Mouse (Mus musculus) naive thymus-derived CD4-positive, alpha-beta T cell, adult 2 months (primary cell): ENCODE results near the gene Pced1b.
"Not testable (repeated sequence)": the region's sequence is repeated elsewhere in the genome, so short reads cannot be mapped to it uniquely, and the experiment has no call there.

ENCODE experiments used
- DNase-seq: peaks from one replicate; pipeline ENCODE4 v3.0.0-alpha.2; 2011; ENCODE audit warnings: low read depth

Gene Pced1b

DNA sequence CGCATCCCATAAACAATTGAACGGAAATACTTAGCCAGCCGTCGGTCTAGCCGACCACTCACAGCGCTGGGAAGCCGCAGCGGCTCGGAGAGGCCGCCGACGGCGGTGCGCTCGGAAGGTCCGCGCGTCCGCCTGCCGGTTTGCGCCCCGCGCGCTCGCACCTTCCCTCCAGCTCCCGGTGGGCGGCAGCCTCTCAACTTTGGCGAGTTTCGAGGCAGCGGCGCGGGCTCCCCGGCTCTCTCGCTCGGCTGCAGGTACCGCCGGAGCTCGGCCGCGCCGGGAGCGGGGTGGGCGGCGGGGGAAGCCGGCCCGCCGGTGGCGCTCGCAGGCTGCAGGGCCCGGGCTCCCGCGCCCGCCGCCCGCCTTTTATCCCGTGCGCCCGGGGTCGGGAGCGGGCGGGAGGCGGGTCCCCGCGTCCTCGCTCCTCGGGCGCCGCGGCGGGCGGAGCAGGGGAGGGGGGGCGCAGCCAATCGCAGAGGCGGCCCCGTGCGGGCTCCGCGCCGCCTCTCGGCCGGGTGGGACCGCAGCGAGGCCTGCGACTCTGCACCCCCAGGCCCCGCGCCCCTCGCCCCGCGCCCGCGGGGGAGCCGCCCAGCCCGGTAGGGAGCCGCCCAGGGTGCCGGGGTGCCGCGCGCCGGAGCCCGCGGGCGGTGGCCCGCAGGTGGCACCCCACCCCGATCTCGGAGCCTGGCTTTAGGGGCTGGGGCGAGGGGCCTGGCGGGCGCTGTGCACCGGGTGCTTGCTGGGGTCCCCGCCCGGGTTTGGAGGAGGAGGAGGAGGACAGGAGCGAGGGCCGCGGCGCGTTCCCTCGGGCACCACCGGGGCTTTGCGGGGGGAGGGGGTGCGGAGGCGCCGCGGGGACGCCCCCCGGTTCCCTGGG, at the start of gene Pced1b, which contains the start of gene Amigo2:
Gene Pced1b (plus strand): TSS at position 197 of the 880 bp plus-strand sequence.
Gene Amigo2 (minus strand): TSS at position 377 of the 880 bp plus-strand sequence.
- DNase-seq, result peak; percentile 59

DNA sequence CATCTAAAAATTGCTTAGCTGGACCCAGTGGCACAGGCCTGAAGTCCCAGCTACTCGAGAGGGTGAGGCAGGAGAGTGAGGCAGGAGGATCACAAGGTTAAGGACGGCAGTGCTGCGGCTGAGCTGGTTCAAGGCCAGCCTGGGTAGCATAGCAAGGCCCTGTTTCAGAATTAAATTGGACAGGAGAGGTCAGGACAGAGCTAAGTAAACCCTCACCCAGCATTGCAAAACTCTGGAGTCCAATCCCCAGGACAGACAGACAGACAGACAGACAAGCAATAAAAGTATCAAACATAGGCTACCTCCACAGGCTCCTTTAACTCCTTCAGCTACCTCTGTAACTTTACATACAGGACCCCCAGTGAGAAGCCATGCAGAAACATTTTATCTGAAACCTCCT, 42.0 kb upstream of the Pced1b start:
- DNase-seq, result no peak

GRCm38 (mm10) chr15:97205776-97206175, 41.1 kb upstream of the Pced1b start:
- no peak for DNase-seq

DNA sequence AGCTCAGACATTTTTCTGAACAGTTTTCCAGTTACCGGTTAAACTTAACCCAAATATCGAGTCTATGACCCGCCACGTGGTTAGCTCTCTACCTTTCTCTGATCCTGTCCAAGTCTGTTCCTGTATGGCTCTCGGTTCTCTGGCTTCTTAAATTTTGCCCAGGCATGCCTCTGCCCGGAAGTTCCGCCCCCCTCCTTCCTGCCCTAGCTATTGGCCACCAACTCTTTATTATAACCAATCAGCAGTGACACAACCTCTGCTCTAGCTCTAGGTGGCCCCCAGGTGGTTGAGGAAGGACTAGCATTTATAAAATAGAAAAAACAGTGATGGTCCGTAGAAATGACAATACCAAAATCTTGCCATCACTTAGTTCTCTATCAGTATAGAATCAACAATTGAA, 40.4 kb upstream of the Pced1b start:
- peak; percentile 14 for DNase-seq

DNA sequence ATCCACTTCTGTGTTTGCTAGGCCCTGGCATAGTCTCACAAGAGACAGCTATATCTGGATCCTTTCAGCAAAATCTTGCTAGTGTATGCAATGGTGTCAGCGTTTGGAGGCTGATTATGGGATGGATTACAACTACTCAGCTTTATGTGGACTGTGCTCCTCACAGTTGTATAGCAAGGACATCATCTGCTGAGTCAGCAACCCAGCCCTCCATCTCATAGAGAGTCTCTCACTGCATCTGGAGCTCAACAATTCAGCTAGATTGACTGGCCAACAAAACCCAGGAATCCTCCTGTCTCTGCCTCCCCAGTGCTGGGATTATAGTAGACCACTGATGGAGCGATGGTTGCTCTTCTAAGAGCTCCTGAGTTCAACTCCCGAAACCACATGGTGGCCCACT, 37.2 kb upstream of the Pced1b start:
- not testable (repeated sequence) for DNase-seq

DNA sequence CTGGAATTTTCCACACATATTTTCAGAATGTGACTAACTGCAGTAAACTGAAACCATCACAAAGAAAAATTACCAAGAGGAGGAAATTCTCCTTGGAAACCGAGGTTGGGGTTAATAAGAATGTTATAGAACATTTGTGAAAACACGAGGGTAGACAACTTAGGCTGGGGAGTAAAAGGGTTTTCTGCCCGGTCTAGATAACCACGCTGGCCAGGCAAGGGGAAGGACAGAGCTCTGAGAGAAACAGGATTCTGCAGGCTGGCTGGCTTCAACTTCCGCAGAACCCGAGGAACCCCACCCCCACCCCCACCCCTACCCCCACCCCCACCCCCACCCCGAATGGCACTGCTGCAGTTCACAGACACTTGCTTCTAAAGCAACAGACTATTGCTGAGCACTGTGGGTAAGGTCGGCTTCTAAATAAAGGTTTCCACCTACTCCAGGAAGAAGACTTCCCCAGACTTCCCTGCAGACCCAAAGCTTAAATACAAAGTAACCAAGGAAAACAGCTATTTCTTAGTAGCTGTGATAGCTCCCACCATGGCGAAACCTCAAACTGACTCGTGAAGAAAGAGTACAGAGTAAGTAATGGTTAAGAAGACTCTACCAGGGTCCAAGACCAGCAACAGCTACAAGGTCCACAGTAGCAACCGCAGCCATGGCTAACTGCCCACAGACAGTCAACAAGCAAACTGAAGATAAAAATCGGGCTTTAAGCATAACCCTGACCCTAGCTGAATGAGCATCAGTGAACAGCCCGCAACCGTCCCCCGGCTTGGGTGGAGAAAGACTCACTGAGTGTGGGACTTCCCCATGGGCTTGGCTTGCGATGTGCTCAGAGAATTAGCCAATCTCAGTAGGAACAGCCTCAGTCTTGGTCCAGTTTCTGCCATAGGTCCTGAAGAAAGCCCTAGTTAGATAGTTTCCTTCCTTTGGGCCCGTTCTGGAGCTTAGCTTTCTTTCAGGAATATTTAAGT, 34.1 kb upstream of the Pced1b start:
- DNase-seq, result peak; percentile 53

DNA sequence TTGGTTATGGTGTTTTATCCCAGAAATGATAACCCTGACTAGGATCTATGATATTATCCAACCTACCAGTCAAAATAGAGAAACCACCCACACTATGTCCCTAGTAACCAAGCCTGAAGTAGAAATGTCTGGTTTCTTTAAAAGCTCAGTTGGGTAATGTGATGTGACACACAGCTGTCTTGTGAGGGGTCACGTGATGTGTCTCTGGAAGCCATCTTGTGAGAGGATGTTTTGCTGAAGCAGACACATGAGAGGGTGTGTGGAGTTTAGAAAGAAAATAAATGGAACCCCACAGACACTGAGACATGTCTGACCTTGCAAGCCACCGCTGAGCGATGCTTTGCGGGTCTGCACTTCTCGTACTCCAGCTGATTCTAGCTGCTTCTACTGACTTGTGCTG, 30.1 kb upstream of the Pced1b start:
- DNase-seq, result no peak

GRCm38 (mm10) chr15:97223431-97223830, 23.5 kb upstream of the Pced1b start:
- no peak for DNase-seq

GRCm38 (mm10) chr15:97224003-97224402, 22.9 kb upstream of the Pced1b start:
- DNase-seq, result no peak

DNA sequence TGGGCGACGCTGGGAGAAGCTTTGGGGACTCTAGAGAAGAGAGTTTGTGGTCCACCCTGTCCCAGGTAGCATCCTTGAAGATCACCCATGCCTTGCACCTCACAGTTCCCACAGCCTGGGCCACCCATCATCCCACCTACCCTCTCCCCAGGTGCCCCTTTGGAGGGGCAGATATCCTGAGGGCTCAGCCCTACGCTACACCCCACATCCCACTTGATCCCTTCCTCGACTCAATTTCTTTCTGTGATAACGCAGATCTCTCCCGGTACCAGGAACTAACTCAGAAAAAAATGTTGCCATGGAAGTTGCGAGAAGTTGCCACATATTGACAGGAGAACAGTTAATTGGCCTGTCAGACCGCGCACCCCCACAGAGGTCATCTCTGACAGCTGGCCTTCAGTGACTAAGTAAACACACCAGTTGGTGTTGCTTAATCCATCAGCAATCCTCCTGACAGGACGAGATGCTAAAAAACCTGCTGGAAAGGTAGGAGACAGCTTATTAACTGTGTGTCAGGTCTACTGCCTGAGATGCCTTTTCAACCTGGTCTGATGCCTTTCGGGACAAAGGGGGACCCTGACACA, 17.3 kb upstream of the Pced1b start:
- DNase-seq, result no peak

DNA sequence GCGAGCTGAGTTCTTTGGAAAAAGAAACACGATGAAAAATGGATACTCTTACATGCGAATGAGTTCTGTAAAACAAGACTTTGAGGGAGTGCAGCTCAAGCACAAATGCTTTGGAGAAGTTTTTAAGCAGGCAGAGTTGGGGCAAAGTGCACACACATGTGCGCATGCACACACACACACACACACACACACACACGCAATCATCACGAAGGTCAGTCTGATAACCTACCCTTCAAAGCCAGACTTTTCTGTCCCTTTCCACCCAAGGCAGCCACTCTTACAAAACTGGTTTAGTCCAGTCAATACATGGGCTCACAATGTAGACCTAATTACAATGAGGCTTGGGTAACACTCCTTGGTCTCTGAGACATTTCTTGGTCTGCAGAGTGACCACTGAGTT, 12.8 kb upstream of the Pced1b start:
- no peak for DNase-seq

DNA sequence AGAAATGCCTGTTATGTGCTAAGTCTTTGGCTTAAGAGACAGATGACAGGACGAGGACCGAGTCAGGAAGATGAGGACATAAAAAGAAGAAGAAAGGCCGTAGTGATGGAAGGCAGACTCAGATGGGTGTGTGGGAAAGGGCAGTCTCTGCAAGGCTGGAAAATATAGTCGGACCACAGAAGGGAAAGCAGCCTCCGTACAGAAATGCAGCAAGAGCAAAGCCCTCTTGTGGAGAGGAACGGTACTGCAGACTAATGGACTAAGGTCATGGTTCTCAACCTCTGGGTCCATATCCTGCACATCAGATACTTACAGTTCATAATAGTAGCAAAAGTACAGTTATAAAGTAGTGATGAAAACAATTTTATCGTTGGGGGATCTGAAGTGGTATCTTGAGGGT, 11.7 kb upstream of the Pced1b start:
- DNase-seq, result peak; percentile 87

DNA sequence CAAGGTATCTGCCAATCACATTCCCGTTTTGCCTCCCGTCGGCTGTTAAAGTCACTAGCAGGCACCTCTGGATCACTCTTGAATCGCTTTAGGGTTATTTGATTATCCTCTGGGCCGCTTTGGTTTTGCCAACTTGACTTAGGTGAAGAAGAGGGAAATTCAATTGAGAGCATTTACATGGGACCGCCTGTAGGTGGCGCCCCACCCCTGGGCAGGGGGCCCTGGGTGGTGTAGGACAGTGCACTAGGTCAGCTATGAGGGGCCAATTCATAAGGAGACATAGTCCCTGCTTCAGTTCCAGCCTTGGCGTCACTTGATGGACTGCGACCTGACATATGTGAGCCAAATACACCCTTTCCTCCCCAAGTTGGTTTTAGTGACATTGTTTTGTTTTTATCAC, 10.0 kb upstream of the Pced1b start:
- DNase-seq, result peak; percentile 80

DNA sequence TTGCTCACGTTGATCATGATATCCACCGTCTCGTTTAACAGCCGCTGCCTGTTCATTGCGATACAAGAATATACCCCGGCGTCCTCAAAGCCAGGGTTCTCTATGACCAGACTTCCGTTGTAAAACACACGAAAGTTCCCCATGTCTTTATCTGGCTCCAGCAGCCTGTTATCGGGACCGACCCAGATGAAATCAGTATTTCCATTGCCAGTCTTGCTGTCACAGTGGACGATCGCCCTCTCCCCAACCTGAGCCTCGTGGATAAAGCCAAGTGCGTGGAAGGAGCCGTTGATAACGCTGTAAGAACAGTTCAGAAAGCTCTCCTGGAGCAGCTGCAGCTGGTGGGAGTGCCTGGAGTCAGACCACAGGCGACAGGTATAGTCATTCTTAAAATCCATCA, 1.5 kb upstream of the Pced1b start:
- DNase-seq, result peak; percentile 54

DNA sequence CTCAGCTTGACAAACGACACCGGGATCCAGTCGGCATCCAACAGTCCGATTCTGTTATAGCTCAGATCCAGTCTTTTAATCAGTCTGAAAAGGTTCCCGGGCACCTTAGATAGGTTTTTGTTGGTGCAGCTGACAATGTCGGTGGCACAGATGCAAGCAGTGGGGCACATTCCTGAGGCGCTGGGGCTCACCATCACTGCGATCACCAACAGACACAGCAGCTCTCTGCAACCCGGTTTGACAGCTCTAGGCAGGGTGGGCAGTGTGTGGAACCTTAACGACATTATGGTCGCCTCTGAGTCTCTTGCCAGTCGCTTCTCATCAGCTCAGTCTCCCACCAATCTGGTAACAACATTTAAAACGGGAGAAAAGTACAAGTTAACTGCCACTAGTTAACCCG, 651 bp upstream of the Pced1b start:
- peak; percentile 49 for DNase-seq

- DNase-seq, result peak; percentile 70
These were observed 869 bp downstream of the Pced1b start for GRCm38 (mm10) chr15:97247791-97248161.

- DNase-seq, result peak; percentile 75
These were observed 1.4 kb downstream of the Pced1b start for GRCm38 (mm10) chr15:97248296-97248695.

GRCm38 (mm10) chr15:97249322-97249721, 2.4 kb downstream of the Pced1b start:
- no peak for DNase-seq

GRCm38 (mm10) chr15:97252493-97253034, 5.7 kb downstream of the Pced1b start:
- DNase-seq, result peak; percentile 82

DNA sequence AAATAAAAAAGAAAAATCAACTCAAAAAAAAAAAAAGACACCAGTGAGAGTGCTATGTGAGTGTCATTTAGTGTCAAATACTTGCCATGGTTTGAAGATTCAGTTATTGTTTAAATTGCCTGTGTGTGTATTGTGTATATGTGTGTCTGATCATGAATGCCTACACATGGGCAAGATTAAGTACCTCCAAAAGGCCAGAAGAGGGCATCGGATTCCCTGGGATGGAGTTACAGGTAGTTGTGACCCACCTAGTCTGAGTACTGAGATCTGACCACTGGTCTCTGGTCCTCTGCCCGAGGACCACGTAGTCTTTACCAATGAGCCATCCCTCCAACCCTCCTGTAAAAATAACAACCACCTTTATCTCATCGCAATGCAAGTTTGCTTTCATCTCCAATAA, 7.5 kb downstream of the Pced1b start:
- DNase-seq, result no peak

DNA sequence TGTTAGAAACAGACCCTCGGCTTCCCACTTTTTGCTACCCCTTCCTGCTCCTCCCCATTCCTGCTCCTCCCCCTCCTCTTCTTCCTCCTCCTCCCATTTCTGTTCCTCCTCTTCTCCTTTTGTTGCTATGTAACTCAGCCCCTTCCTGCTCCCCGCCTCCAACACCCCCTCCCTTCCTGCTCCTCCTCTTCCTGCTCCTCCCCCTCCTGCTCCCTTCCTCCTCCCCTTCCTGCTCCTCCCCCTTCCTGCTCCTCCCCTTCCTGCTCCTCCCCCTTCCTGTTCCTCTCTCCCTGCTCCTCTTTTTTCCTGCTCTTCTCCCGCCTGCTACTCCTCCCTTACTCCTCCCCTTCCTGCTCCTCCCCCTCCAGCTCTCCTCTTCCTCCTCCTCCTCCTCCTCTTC, 8.9 kb downstream of the Pced1b start:
- no peak for DNase-seq

- DNase-seq, result no peak
These were observed 9.5 kb downstream of the Pced1b start for GRCm38 (mm10) chr15:97256411-97256810.
